Mouse (Mus musculus) embryonic facial prominence, embryonic 14.5 days (tissue): ENCODE measurements around the gene Edem3. TPM values are rescaled to one million over a fixed set of nuclear protein-coding genes. Genes with fewer than 3 reads are reported as not detected.
A peak's percentile ranks its signal among the peaks of the same experiment; 100 is the strongest.

Experiments
- ATAC-seq: fragments of 200-750 bp; cut with Nextera tagmentation; 2 replicates; pipeline ENCODE4 v1.8.0; 2017; ENCODE audit warnings: low read depth, moderate number of reproducible peaks, moderate TSS enrichment
- DNase-seq: peaks from one replicate; pipeline ENCODE4 v3.0.0-alpha.2; 2015; ENCODE audit warnings: low spot score
- H3K27ac ChIP-seq: fragments of 300-500 bp; sonication (generic); replicated peaks from 2 replicates; pipeline ENCODE4 v1.5.1; 2014; ENCODE audit warnings: low read depth, mild to moderate bottlenecking, low read length, moderate library complexity
- H3K27me3 ChIP-seq: fragments of 300-500 bp; sonication (generic); replicated peaks from 2 replicates; pipeline ENCODE4 v1.6.1; 2014; ENCODE audit warnings: low read length; ENCODE audit not compliant: control insufficient read depth, insufficient read depth
- H3K36me3 ChIP-seq: fragments of 300-500 bp; sonication (generic); 2 replicates; pipeline ENCODE4 v1.6.1; 2014; ENCODE audit warnings: low read length, mixed read lengths; ENCODE audit not compliant: control insufficient read depth, insufficient read depth
- H3K4me1 ChIP-seq: fragments of 300-500 bp; sonication (generic); 2 replicates; pipeline ENCODE4 v1.6.1; 2014; ENCODE audit warnings: antibody characterized with exemption, low read length; ENCODE audit not compliant: control insufficient read depth, insufficient read depth
- H3K4me2 ChIP-seq: fragments of 300-500 bp; sonication (generic); 2 replicates; pipeline ENCODE4 v1.6.1; 2014; ENCODE audit warnings: low read depth, mild to moderate bottlenecking, low read length, moderate library complexity, mixed read lengths
- H3K4me3 ChIP-seq: fragments of 300-500 bp; sonication (generic); 2 replicates; pipeline ENCODE4 v1.5.1; 2014; ENCODE audit warnings: low read depth, mild to moderate bottlenecking, low read length
- H3K9ac ChIP-seq: fragments of 300-500 bp; sonication (generic); 2 replicates; pipeline ENCODE4 v1.6.1; 2014; ENCODE audit warnings: low read depth, mild to moderate bottlenecking, low read length, moderate library complexity, mixed read lengths
- H3K9me3 ChIP-seq: fragments of 300-500 bp; sonication (generic); 2 replicates; pipeline ENCODE4 v1.6.1; 2016; ENCODE audit warnings: low read length; ENCODE audit not compliant: control insufficient read depth
- WGBS: fragments of 180-500 bp; shearing (Covaris S2); extraction: QIAGEN DNeasy Blood & Tissue Kit; methylation state at CpG from one replicate; pipeline ENCODE4 v1.1.7; 2014; 5-methylcytosine and 5-hydroxymethylcytosine counted together
- polyA plus RNA-seq: library from polyadenylated mRNA; unstranded; fragments of >200 nt; fragmentation: Nextera tagmentation; extraction: Ambion mirVana; gene quantifications from 2 replicates; pipeline ENCODE4 v1.2.1, GENCODE M21; 2014

The Edem3 gene
- polyA plus RNA-seq, 1 experiment from 2014 or later = 31.7 TPM

GRCm38 (mm10) chr1:151855561-151855960, 100.4 kb downstream of the Edem3 start:
- Histone ChIP-seq H3K4me3 (no peak overlapping the region), H3K4me2 (no peak overlapping the region), H3K27me3 (no peaks in the 10 kb centered on the region), H3K4me1 (0 out of 2 replicates have a peak, but pooled peaks cover 4% of the 10 kb centered on the region), H3K9me3 (no peaks in the 10 kb centered on the region), H3K27ac (no peak overlapping the region), H3K9ac (no peak overlapping the region), H3K36me3 (no peaks in the 10 kb centered on the region)
- WGBS = 52% methylated on average over 1 of the region's 1 CpGs
- ATAC-seq (no peak), DNase-seq (peak; percentile 75)

- no peak overlapping the region for H3K4me2 ChIP-seq
- H3K27me3 ChIP-seq = no peaks in the 10 kb centered on the region
- no peak overlapping the region for H3K4me3 ChIP-seq
- H3K27ac ChIP-seq = no peak overlapping the region
- no peaks in the 10 kb centered on the region for H3K36me3 ChIP-seq
- no peak overlapping the region for H3K9ac ChIP-seq
- ATAC-seq (no peak), DNase-seq (no peak)
- 0 out of 2 replicates have a peak, but pooled peaks cover 4% of the 10 kb centered on the region for H3K4me1 ChIP-seq
- H3K9me3 ChIP-seq = no peaks in the 10 kb centered on the region
- WGBS = 97% methylated on average over 1 of the region's 1 CpGs
Observed at GRCm38 (mm10) chr1:151858474-151858873, 103.3 kb downstream of the Edem3 start.

- Histone ChIP-seq H3K27ac (no peak overlapping the region), H3K4me3 (no peak overlapping the region)
- no peak for ATAC-seq
Observed at GRCm38 (mm10) chr1:151861334-151861995, 106.3 kb downstream of the Edem3 start.

GRCm38 (mm10) chr1:151862109-151862508, 106.9 kb downstream of the Edem3 start:
- Histone ChIP-seq H3K4me1 (no peaks in the 10 kb centered on the region), H3K4me3 (no peak overlapping the region), H3K36me3 (no peaks in the 10 kb centered on the region), H3K27ac (no peak overlapping the region), H3K4me2 (no peak overlapping the region), H3K9ac (no peak overlapping the region), H3K9me3 (no peaks in the 10 kb centered on the region), H3K27me3 (no peaks in the 10 kb centered on the region)
- DNase-seq (no peak), ATAC-seq (no peak)
- 89% methylated on average over 8 of the region's 8 CpGs for WGBS

More at GRCm38 (mm10) chr1:151861334-151861995, 106.3 kb downstream of the Edem3 start:
- Histone ChIP-seq H3K36me3 (no peaks in the 10 kb centered on the region), H3K9ac (no peak overlapping the region), H3K9me3 (no peaks in the 10 kb centered on the region), H3K27me3 (no peaks in the 10 kb centered on the region), H3K4me2 (no peak overlapping the region), H3K4me1 (no peaks in the 10 kb centered on the region)
- DNase-seq = no peak
- WGBS = 60% methylated on average over 20 of the region's 20 CpGs

- ATAC-seq = no peak
Observed at GRCm38 (mm10) chr1:151863135-151863796, 108.1 kb downstream of the Edem3 start.

GRCm38 (mm10) chr1:151863797-151864147, 108.6 kb downstream of the Edem3 start:
- H3K9me3 ChIP-seq = no peaks in the 10 kb centered on the region
- no peaks in the 10 kb centered on the region for H3K4me1 ChIP-seq
- H3K4me3 ChIP-seq = no peak overlapping the region
- ATAC-seq (no peak), DNase-seq (no peak)
- no peaks in the 10 kb centered on the region for H3K27me3 ChIP-seq
- 87% methylated on average over 12 of the region's 12 CpGs for WGBS
- H3K9ac ChIP-seq = no peak overlapping the region
- H3K36me3 ChIP-seq = no peaks in the 10 kb centered on the region
- H3K4me2 ChIP-seq = no peak overlapping the region
- H3K27ac ChIP-seq = no peak overlapping the region

More at GRCm38 (mm10) chr1:151863135-151863796, 108.1 kb downstream of the Edem3 start:
- Histone ChIP-seq H3K4me2 (no peak overlapping the region), H3K9ac (no peak overlapping the region), H3K4me1 (no peaks in the 10 kb centered on the region), H3K27ac (no peak overlapping the region), H3K4me3 (no peak overlapping the region), H3K9me3 (no peaks in the 10 kb centered on the region), H3K36me3 (no peaks in the 10 kb centered on the region), H3K27me3 (no peaks in the 10 kb centered on the region)
- WGBS = 69% methylated on average over 17 of the region's 17 CpGs
- no peak for DNase-seq

- no peaks in the 10 kb centered on the region for H3K27me3 ChIP-seq
- H3K4me1 ChIP-seq = no peaks in the 10 kb centered on the region
- no peak overlapping the region for H3K27ac ChIP-seq
- DNase-seq (no peak), ATAC-seq (no peak)
- H3K36me3 ChIP-seq = no peaks in the 10 kb centered on the region
- 68% methylated on average over 6 of the region's 6 CpGs for WGBS
- H3K9me3 ChIP-seq = no peaks in the 10 kb centered on the region
- no peak overlapping the region for H3K4me2 ChIP-seq
- no peak overlapping the region for H3K4me3 ChIP-seq
- no peak overlapping the region for H3K9ac ChIP-seq
Observed at GRCm38 (mm10) chr1:151864326-151864725, 109.2 kb downstream of the Edem3 start.
